Mouse (Mus musculus) adrenal gland, adult 18-20 months (tissue): ENCODE data around the gene Satb2. TPM values are rescaled to one million over a fixed set of nuclear protein-coding genes. Genes with fewer than 3 reads are reported as not detected.
A peak's percentile ranks its signal among the peaks of the same experiment; 100 is the strongest.

Experiments
- DNase-seq, 2 experiments: peaks; one replicate each; pipeline ENCODE4 v3.0.0; 2021 to 2022; ENCODE audit warnings: low spot score in 2 of 2
- total RNA-seq, 2 experiments: library from RNA; stranded (reverse); gene quantifications; 1 replicate in 1 of 2; 2 replicates in 1 of 2; pipeline ENCODE4 v1.2.3; 2021

The Satb2 gene
- total RNA-seq, 2 experiments from 2014 or later = 1.5 to 4.2 TPM

- DNase-seq = no peak
These were observed 4.9 kb downstream of the Satb2 start for GRCm38 (mm10) chr1:56973593-56973950.

DNA sequence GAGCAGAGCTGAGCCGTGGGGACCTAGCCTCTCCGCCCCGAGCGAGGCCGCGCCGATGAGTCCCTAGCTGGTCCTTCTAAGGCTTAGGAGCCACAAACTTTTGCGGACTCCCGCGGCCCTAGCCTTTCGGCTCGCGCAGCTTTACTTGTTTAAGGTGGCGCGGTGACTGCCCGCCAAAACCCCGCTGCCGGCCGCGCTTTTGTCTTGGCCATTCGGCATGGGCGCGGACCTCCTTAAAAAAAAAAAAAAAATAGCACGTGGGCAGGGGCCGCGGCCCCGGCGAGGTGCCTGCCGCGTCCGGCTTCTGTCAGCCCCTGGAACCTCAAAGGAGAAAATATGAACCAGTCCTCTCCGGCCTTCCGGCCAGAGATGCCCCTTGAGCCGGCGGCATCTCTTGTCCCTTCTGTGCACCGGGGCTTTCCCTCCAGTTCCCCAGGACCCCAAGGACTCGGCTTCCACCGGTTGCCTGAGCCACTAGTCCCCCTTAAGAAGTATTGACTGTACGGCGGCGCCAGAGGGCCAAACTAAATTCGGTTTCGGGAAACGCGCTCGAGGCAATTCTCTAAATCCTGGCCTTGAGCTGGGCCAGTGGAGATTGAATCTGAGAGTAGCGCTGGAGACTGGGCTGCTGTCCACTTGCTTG, 5.4 kb downstream of the Satb2 start:
- peak; percentile 97 to 98 for DNase-seq

DNA sequence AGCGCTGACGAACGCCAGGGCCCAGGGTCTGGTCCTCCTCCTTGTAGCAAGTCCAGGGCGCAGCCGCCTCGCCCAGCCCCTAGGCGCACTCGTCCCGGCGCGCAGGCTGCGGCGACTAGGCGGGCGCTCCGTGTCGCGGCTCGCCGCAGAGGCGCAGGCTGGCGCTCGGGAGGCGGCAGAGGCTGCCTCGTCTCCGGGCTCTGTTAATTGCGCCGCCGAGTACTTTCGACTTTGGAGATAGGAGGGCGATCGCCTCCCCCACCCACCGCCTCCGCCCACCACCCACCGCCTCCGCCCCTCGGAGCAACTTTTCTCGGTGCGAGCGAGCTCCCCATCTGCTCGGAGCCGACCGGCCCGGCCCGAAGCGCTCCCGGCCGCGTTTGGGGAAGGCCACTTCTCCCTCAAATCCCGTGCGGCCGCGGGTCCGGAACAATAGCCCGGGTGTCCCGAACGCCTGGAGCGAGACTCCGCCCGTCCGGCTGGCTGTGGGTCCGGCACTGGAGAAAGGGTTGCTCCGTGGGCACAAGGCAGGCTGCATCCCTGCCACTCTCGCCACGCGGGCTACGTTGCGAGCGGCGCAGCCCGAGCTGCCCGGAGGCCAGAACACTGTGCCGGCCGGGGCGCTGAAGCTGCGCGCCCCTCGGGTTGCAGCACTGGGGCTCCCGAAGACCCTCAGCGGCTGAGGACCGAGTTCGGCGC, 6.0 kb downstream of the Satb2 start:
- DNase-seq = peak; percentile 59 to 65

DNA sequence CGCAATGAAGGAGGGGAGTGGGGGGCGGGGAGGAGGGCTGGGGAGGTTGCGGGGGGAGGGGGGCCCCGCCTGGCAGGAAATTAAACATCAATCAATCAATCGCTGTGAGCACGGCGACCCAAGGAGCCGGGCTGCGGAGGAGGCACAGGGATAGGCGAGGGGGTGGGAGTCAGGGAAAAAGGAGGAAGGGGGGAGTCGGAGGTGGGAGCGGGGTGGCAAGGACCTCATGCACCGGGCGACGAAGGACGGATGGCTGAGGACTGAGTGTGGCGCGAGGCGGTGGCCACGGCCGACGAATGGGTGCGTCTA, 6.6 kb downstream of the Satb2 start:
- no peak for DNase-seq

GRCm38 (mm10) chr1:56971441-56971861, 7.0 kb downstream of the Satb2 start:
- peak in 1 of 2 experiments; percentile 31 for DNase-seq

DNA sequence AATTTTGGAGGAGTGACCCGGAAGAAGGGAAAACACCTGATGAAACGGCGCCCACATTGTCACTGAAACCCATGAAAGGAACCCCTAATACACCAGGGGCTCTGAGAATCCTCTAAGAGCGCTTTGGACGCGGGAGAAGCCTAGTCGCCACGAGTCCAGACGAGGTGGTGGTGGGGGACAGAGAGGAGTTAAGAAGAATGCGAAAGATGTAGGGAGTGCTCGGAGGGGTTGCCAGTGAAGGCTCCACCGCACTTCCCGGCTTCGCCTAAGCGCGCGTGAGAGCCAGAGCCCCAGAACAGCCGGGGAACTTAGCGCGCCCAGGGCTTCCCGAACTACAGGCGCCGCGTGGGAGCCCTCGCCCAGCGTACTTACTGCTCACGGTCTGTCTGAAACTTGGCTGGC, 7.7 kb downstream of the Satb2 start:
- DNase-seq = no peak

GRCm38 (mm10) chr1:56969364-56970360, 8.8 kb downstream of the Satb2 start:
- DNase-seq = no peak

- DNase-seq = no peak
These were observed 12.4 kb downstream of the Satb2 start for GRCm38 (mm10) chr1:56965879-56966579.

DNA sequence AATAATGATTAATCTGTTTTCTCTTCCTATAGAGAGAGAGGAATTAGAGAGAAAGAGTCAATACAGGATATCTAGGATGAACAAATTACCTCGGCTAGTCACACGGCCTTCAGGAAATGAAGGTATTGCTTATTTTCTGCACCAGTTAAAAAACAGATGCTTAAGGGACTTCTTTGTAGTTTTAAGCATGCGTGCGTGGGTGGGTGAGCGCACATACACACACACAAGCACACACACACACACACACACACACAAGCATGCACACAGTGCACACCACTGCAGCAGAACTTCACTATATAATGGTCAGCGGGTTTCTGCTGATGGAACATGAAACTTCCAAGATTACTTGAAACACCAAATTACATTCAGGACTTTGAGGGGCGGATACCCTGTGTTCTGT, 14.0 kb downstream of the Satb2 start:
- DNase-seq = no peak

- no peak for DNase-seq
These were observed 15.2 kb downstream of the Satb2 start for GRCm38 (mm10) chr1:56963291-56963690.

GRCm38 (mm10) chr1:56958996-56959395, 19.5 kb downstream of the Satb2 start:
- DNase-seq = no peak

GRCm38 (mm10) chr1:56957942-56958341, 20.5 kb downstream of the Satb2 start:
- no peak for DNase-seq

DNA sequence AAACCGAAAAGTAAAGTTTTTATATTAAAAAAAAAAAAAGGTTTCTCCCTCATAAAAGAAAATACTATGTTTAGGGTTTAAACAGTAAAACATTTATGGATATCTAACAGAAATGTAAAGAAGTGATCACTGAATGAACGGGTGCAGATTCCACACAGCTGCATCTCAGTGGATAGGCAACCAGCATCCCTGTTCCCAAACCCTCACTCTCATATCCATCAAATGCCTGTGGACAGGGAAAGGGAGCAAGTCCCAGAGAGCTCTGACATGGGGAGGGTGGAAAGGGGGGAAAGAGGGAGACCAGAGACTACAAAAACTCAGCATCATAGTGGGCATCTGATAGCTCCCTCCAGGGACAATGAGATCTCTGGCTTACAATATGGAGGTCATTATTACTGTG, 21.6 kb downstream of the Satb2 start:
- no peak for DNase-seq

- DNase-seq = no peak
These were observed 22.7 kb downstream of the Satb2 start for GRCm38 (mm10) chr1:56955739-56956085.

- no peak for DNase-seq
These were observed 23.3 kb downstream of the Satb2 start for GRCm38 (mm10) chr1:56955055-56955738.

DNA sequence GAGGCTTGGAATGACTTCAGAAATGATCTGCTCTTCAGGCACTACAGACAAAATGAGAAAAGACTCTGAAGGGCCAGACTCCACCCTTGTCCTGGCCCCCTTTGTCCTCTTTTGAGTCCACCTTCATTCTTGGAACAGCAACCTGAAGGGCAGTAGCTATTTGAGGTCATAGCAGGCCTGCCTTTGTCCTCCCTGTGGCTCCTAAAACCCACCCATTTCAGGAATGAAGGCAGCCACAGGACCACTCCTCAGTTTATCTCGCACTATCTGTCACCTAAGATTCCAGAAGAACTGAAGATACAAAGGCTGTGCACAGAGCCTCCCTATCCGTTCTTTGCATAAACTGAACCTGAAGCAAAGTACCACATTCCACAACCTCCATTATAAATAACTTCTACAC, 24.9 kb downstream of the Satb2 start:
- no peak for DNase-seq

DNA sequence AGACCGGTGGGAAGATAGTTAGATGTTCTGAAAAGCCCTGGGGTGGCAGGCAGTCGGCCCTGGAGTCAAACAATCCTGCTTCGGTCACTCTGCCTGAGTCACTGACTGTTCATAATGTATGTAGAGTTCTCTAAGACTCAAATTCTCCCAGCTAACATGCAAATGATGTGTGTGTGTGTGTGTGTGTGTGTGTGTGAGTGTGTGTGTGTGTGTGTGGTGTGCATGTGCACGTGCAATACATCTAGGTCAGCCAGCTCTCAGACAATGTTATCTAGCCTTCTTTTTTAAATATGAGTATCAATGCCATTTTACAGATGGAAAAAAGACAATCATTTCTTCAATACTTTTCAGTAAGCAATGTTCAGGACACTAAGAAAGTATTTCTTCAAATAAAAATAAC, 26.5 kb downstream of the Satb2 start:
- DNase-seq = no peak

- DNase-seq = no peak
These were observed 26.9 kb downstream of the Satb2 start for GRCm38 (mm10) chr1:56951525-56951924.

GRCm38 (mm10) chr1:56939432-56939831, 39.0 kb downstream of the Satb2 start:
- DNase-seq = no peak

DNA sequence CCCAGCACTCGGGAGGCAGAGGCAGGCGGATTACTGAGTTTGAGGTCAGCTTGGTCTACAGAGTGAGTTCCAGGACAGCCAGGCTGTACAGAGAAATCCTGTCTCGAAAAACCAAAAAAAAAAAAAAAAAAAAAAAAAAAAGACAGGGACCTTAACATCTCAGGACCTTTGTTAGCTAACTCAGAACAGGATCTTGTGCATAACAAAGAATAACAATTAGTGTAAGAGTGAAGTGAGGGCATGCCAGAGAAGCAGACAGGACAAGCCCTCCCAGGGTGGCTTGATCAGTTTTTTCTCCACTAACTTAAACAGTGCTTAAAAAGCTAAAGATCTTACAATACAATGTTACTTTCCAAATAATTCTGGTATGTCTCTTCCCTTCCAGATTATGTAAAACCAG, 40.0 kb downstream of the Satb2 start:
- DNase-seq = no peak

- DNase-seq = no peak
These were observed 41.9 kb downstream of the Satb2 start for GRCm38 (mm10) chr1:56936554-56936953.
